Mouse (Mus musculus) heart, embryonic 13.5 days (tissue): ENCODE measurements around the gene Ccdc61. TPM values are rescaled to one million over a fixed set of nuclear protein-coding genes. Genes with fewer than 3 reads are reported as not detected.
A peak's percentile ranks its signal among the peaks of the same experiment; 100 is the strongest.

Experiments
- ATAC-seq: fragments of 200-750 bp; cut with Nextera tagmentation; 2 replicates; pipeline ENCODE4 v1.8.0; 2017; ENCODE audit warnings: moderate TSS enrichment; ENCODE audit not compliant: insufficient number of reproducible peaks, low FRiP score, low TSS enrichment; ENCODE audit errors: extremely low read depth
- H3K27ac ChIP-seq: fragments of 300-500 bp; sonication (generic); replicated peaks from 2 replicates; pipeline ENCODE4 v1.5.1; 2015; ENCODE audit warnings: moderate library complexity, mild to moderate bottlenecking, inconsistent platforms
- H3K27me3 ChIP-seq: fragments of 300-500 bp; sonication (generic); replicated peaks from 2 replicates; pipeline ENCODE4 v1.6.1; 2015; ENCODE audit warnings: mild to moderate bottlenecking, inconsistent platforms
- H3K36me3 ChIP-seq: fragments of 300-500 bp; sonication (generic); 2 replicates; pipeline ENCODE4 v1.6.1; 2015; ENCODE audit warnings: mild to moderate bottlenecking, inconsistent platforms
- H3K4me1 ChIP-seq: fragments of 300-500 bp; sonication (generic); 2 replicates; pipeline ENCODE4 v1.6.1; 2015; ENCODE audit warnings: inconsistent platforms
- H3K4me2 ChIP-seq: fragments of 300-500 bp; sonication (generic); 2 replicates; pipeline ENCODE4 v1.6.1; 2015; ENCODE audit warnings: inconsistent platforms, mild to moderate bottlenecking, moderate library complexity
- H3K4me3 ChIP-seq: fragments of 300-500 bp; sonication (generic); 2 replicates; pipeline ENCODE4 v1.5.1; 2015; ENCODE audit warnings: moderate library complexity, mild to moderate bottlenecking, inconsistent platforms
- H3K9ac ChIP-seq: fragments of 300-500 bp; sonication (generic); 2 replicates; pipeline ENCODE4 v1.6.1; 2015; ENCODE audit warnings: inconsistent platforms, mild to moderate bottlenecking, moderate library complexity
- H3K9me3 ChIP-seq: fragments of 300-500 bp; sonication (generic); 2 replicates; pipeline ENCODE4 v1.6.1; 2016; ENCODE audit warnings: inconsistent platforms
- WGBS: fragments of 180-500 bp; shearing (Covaris S2); methylation state at CpG from one replicate; pipeline ENCODE4 v1.1.7; 2015; ENCODE audit warnings: mixed read lengths; 5-methylcytosine and 5-hydroxymethylcytosine counted together
- polyA plus RNA-seq: library from polyadenylated mRNA; unstranded; fragments of >200 nt; fragmentation: Nextera tagmentation; extraction: Ambion mirVana; gene quantifications from 2 replicates; pipeline ENCODE4 v1.2.1, GENCODE M21; 2015

Gene Ccdc61
- polyA plus RNA-seq, 1 experiment from 2014 or later = 23.0 TPM

DNA sequence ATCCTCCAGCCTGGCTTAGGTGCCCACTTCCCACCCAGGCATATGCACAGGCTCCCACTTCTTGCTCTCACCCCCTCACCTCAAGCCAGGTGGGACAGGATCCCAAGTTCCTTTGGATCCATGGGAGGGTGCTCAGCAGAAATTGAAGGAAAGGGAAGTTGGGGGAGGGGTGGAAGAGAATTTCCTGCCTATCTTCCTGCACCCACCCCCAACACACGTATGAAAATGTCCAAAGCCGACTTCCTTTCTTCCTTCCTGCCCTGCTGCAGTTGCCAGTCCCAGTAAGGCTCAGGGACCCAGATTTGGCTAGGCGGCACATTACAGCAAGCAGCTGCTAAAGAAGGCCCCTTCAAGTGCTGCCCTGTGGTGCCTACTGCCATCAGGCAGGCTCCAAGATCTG is 17.5 kb upstream of the Ccdc61 start:
- Histone ChIP-seq H3K36me3 (no peaks in the 10 kb centered on the region), H3K27me3 (peaks cover 66% of the 10 kb centered on the region), H3K4me1 (peaks cover 12% of the 10 kb centered on the region), H3K27ac (peak overlapping the region; percentile 33), H3K9ac (no peak overlapping the region), H3K4me3 (peak overlapping the region; percentile 66), H3K9me3 (no peaks in the 10 kb centered on the region), H3K4me2 (peak overlapping the region; percentile 91)
- 28% methylated on average over 3 of the region's 3 CpGs for WGBS
- ATAC-seq = no peak

DNA sequence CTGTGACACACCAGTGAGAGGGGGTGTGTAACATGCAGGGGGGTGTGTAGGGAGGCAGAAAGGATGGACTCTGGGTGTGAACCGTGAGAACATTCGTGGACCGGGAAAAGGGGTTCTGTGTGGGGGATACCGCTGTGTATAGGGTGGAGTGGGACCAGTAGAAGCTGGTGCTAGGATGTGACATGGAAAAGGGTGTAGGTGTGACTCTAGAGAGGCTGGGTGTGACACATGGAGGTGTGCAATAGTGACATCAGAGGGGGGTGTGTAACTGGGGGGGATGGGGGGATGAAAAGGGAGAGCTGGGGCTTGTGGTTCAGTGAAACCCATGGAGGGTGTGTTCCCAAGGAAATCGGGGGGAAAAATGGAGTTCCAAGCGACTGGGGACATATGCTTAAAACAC is 16.7 kb upstream of the Ccdc61 start:
- Histone ChIP-seq H3K4me3 (peak overlapping the region; percentile 66), H3K36me3 (no peaks in the 10 kb centered on the region), H3K27ac (peak overlapping the region; percentile 33), H3K4me2 (peak overlapping the region; percentile 91), H3K27me3 (peaks cover 74% of the 10 kb centered on the region), H3K4me1 (peaks cover 12% of the 10 kb centered on the region), H3K9me3 (no peaks in the 10 kb centered on the region), H3K9ac (0 out of 2 replicates have a peak overlapping the region, but pooled peaks have one; percentile 85)
- no peak for ATAC-seq
- 45% methylated on average over 6 of the region's 6 CpGs for WGBS

- Histone ChIP-seq H3K9ac (peak overlapping the region; percentile 85), H3K36me3 (no peaks in the 10 kb centered on the region), H3K4me3 (peak overlapping the region; percentile 66), H3K9me3 (no peaks in the 10 kb centered on the region), H3K4me1 (peaks cover 14% of the 10 kb centered on the region), H3K4me2 (peak overlapping the region; percentile 91), H3K27me3 (peaks cover 78% of the 10 kb centered on the region), H3K27ac (peak overlapping the region; percentile 45)
- 4% methylated on average over 39 of the region's 42 CpGs for WGBS
- ATAC-seq = peak; percentile 18; the same call in 1 of the 2 replicates
These were observed 16.0 kb upstream of the Ccdc61 start for GRCm38 (mm10) chr7:18926041-18926790.

DNA sequence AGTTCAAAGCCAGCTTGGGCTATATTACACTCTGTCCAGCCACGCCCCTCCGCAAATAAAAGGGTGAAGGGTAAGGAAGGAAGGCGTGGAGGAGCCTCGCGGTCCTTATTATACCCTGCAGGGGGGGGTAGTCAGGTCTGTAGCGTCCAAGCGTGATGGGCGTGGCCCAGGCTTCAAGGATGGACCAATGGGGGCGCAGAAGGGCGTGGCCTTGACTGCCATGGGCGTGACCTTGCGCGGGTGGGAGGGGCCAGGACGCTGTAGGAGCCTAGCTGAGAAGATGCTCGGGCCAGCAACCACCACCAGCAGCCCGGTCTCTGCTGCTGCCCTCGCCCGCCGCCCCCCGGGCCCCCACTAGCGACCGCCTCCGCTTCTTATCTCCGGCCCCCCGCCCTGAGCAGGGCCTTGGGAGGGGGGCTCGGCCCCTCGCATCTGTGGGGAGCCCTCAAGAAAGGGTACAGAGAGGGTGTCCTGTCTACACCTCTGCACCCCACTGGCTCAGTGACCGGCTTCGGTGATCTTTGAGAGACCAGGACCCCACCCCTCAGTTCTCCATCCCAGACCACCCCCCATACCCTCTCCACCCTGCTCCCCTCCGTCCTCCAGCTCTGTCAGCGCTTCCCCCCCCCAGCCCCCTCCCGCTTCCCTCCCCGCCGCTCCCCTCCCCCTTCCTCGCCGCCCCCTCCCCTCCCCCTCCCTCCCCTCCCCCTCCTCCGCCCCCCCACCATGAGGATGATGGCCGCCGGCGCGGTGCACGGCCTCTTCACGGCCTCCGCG is 15.1 kb upstream of the Ccdc61 start, which contains the start of gene Nova2:
Nova2 (plus strand) TSS at position 727 of the 777 bp plus-strand sequence.
- peaks cover 19% of the 10 kb centered on the region for H3K4me1 ChIP-seq
- peak within 1 kb of the TSS; percentile 45 for H3K27ac ChIP-seq
- peak; percentile 71; the same call in 1 of the 2 replicates for ATAC-seq
- H3K9ac ChIP-seq = peak within 1 kb of the TSS; percentile 85
- peak within 1 kb of the TSS; percentile 91 for H3K4me2 ChIP-seq
- H3K4me3 ChIP-seq = peak within 1 kb of the TSS; percentile 66
- H3K36me3 ChIP-seq = no peaks in the 10 kb centered on the region
- H3K27me3 ChIP-seq = peaks cover 87% of the 10 kb centered on the region
- under 1% methylated on average over 28 of the region's 45 CpGs for WGBS
- H3K9me3 ChIP-seq = no peaks in the 10 kb centered on the region

DNA sequence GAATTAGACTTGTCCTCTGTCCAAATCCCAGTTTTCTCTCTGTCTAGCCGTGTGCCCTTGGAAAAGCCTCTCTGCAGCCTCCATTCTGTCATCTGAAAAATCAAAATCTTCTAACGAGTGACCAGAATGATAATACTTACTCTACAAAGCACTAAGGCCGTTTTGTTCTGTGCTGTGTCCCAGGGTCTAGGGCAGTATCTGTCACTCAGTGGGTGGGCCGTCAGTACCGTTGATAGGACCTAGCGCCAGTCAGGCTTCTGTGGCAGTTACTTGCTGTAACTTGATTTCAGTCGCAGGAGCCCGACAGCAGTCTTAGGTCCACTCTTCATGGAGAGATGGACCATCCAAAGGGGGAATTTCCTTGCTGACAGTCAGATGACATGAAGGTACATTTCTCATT is 14.1 kb upstream of the Ccdc61 start:
- Histone ChIP-seq H3K9ac (no peak overlapping the region), H3K9me3 (no peaks in the 10 kb centered on the region), H3K4me1 (peaks cover 19% of the 10 kb centered on the region), H3K4me2 (no peak overlapping the region), H3K36me3 (no peaks in the 10 kb centered on the region), H3K27me3 (peaks cover 84% of the 10 kb centered on the region), H3K4me3 (no peak overlapping the region), H3K27ac (no peak overlapping the region)
- no peak for ATAC-seq
- 8% methylated on average over 8 of the region's 8 CpGs for WGBS

GRCm38 (mm10) chr7:18923711-18924191 is 13.5 kb upstream of the Ccdc61 start:
- Histone ChIP-seq H3K4me1 (peaks cover 19% of the 10 kb centered on the region), H3K27me3 (peaks cover 83% of the 10 kb centered on the region), H3K4me3 (no peak overlapping the region), H3K36me3 (no peaks in the 10 kb centered on the region), H3K9me3 (no peaks in the 10 kb centered on the region), H3K9ac (no peak overlapping the region), H3K4me2 (no peak overlapping the region), H3K27ac (no peak overlapping the region)
- no peak for ATAC-seq
- WGBS = 33% methylated on average over 4 of the region's 4 CpGs

- Histone ChIP-seq H3K4me3 (no peak overlapping the region), H3K4me1 (peaks cover 19% of the 10 kb centered on the region), H3K9ac (no peak overlapping the region), H3K4me2 (no peak overlapping the region), H3K27me3 (peaks cover 82% of the 10 kb centered on the region), H3K27ac (no peak overlapping the region), H3K36me3 (no peaks in the 10 kb centered on the region), H3K9me3 (no peaks in the 10 kb centered on the region)
- 69% methylated on average over 11 of the region's 11 CpGs for WGBS
- ATAC-seq = no peak
These were observed 13.1 kb upstream of the Ccdc61 start for GRCm38 (mm10) chr7:18923267-18923666.

- H3K4me3 ChIP-seq = no peak overlapping the region
- peaks cover 78% of the 10 kb centered on the region for H3K27me3 ChIP-seq
- ATAC-seq = no peak
- no peak overlapping the region for H3K27ac ChIP-seq
- peaks cover 19% of the 10 kb centered on the region for H3K4me1 ChIP-seq
- no peak overlapping the region for H3K4me2 ChIP-seq
- H3K9me3 ChIP-seq = no peaks in the 10 kb centered on the region
- 48% methylated on average over 5 of the region's 5 CpGs for WGBS
- H3K9ac ChIP-seq = no peak overlapping the region
- no peaks in the 10 kb centered on the region for H3K36me3 ChIP-seq
These were observed 12.6 kb upstream of the Ccdc61 start for GRCm38 (mm10) chr7:18922807-18923206.

GRCm38 (mm10) chr7:18921069-18921468 is 10.9 kb upstream of the Ccdc61 start:
- no peak for ATAC-seq
- H3K4me2 ChIP-seq = peak overlapping the region; percentile 13; the same call in 1 of the 2 replicates
- H3K9me3 ChIP-seq = no peaks in the 10 kb centered on the region
- H3K9ac ChIP-seq = no peak overlapping the region
- no peak overlapping the region for H3K4me3 ChIP-seq
- H3K4me1 ChIP-seq = peaks cover 16% of the 10 kb centered on the region
- H3K27me3 ChIP-seq = peaks cover 60% of the 10 kb centered on the region
- under 1% methylated on average over 12 of the region's 12 CpGs for WGBS
- no peak overlapping the region for H3K27ac ChIP-seq
- no peaks in the 10 kb centered on the region for H3K36me3 ChIP-seq

DNA sequence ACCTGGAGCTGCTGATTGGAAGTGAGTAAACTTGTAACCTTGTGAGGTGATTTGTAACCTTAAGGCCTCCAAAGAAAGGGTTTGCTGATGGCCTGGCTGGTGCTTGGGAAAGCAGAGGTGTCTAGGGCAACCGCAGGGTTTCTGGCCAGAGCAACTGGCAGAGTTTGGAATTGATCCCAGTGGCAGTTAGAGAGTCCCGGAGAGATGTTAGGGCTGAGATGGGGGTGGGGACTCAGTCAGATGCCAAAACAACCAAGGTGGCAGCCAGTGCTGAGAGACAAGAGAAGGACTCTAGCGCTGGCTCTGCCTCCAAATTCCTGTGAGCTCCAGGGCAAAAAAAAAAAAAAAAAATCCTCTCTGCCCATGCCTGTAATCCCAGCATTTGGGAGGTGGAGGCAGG is 7.7 kb upstream of the Ccdc61 start:
- no peak for ATAC-seq
- Histone ChIP-seq H3K9ac (no peak overlapping the region), H3K27ac (no peak overlapping the region), H3K4me1 (0 out of 2 replicates have a peak, but pooled peaks cover 7% of the 10 kb centered on the region), H3K36me3 (no peaks in the 10 kb centered on the region), H3K9me3 (no peaks in the 10 kb centered on the region), H3K27me3 (peaks cover 32% of the 10 kb centered on the region), H3K4me2 (no peak overlapping the region), H3K4me3 (no peak overlapping the region)
- WGBS = 47% methylated on average over 3 of the region's 3 CpGs

GRCm38 (mm10) chr7:18916254-18916653 is 6.0 kb upstream of the Ccdc61 start:
- H3K4me2 ChIP-seq = no peak overlapping the region
- no peaks in the 10 kb centered on the region for H3K9me3 ChIP-seq
- 62% methylated on average over 4 of the region's 4 CpGs for WGBS
- no peak overlapping the region for H3K27ac ChIP-seq
- ATAC-seq = no peak
- peaks cover 18% of the 10 kb centered on the region; the same call in 1 of the 2 replicates for H3K27me3 ChIP-seq
- no peaks in the 10 kb centered on the region for H3K36me3 ChIP-seq
- no peak overlapping the region for H3K9ac ChIP-seq
- H3K4me1 ChIP-seq = peaks cover 5% of the 10 kb centered on the region; the same call in 1 of the 2 replicates
- H3K4me3 ChIP-seq = no peak overlapping the region
